Mouse (Mus musculus) heart, embryonic 16.5 days (tissue): Measurements from ENCODE around the gene Tex26. TPM values are rescaled to one million over a fixed set of nuclear protein-coding genes. Genes with fewer than 3 reads are reported as not detected.
A peak's percentile ranks its signal among the peaks of the same experiment; 100 is the strongest.

Source experiments
- ATAC-seq: fragments of 200-750 bp; cut with Nextera tagmentation; replicated peaks from 2 replicates; pipeline ENCODE4 v1.8.0; 2017; ENCODE audit warnings: moderate number of reproducible peaks; ENCODE audit not compliant: insufficient read depth, low FRiP score; ENCODE audit errors: extremely low read depth
- H3K27ac ChIP-seq: fragments of 300-500 bp; sonication (generic); 2 replicates; pipeline ENCODE4 v1.5.1; 2014; ENCODE audit warnings: mild to moderate bottlenecking, low read length, control low read depth, moderate library complexity
- H3K27me3 ChIP-seq: fragments of 300-500 bp; sonication (generic); 2 replicates; pipeline ENCODE4 v1.6.1; 2014; ENCODE audit warnings: low read length, mixed read lengths; ENCODE audit not compliant: control insufficient read depth, insufficient read depth
- H3K36me3 ChIP-seq: fragments of 300-500 bp; sonication (generic); 2 replicates; pipeline ENCODE4 v1.6.1; 2014; ENCODE audit not compliant: control insufficient read depth, insufficient read depth
- H3K4me1 ChIP-seq: fragments of 300-500 bp; sonication (generic); 2 replicates; pipeline ENCODE4 v1.6.1; 2014; ENCODE audit warnings: low read length, mixed read lengths; ENCODE audit not compliant: control insufficient read depth, insufficient read depth
- H3K4me2 ChIP-seq: fragments of 300-500 bp; sonication (generic); 2 replicates; pipeline ENCODE4 v1.6.1; 2014; ENCODE audit warnings: low read depth, mild to moderate bottlenecking, control low read depth, low read length
- H3K4me3 ChIP-seq: fragments of 300-500 bp; sonication (generic); 2 replicates; pipeline ENCODE4 v1.5.1; 2014; ENCODE audit warnings: mild to moderate bottlenecking, control low read depth, low read length
- H3K9ac ChIP-seq: fragments of 300-500 bp; sonication (generic); 2 replicates; pipeline ENCODE4 v1.6.1; 2014; ENCODE audit warnings: low read length, control low read depth
- H3K9me3 ChIP-seq: fragments of 300-500 bp; sonication (generic); replicated peaks from 2 replicates; pipeline ENCODE4 v1.6.1; 2016; ENCODE audit warnings: low read length; ENCODE audit not compliant: control insufficient read depth
- WGBS: fragments of 180-500 bp; shearing (Covaris S2); extraction: QIAGEN DNeasy Blood & Tissue Kit; methylation state at CpG from one replicate; pipeline ENCODE4 v1.1.7; 2014; 5-methylcytosine and 5-hydroxymethylcytosine counted together
- polyA plus RNA-seq: library from polyadenylated mRNA; unstranded; fragments of >200 nt; fragmentation: Nextera tagmentation; extraction: Ambion mirVana; gene quantifications from 2 replicates; pipeline ENCODE4 v1.2.1, GENCODE M21; 2015

Tex26 gene
- polyA plus RNA-seq, 1 experiment from 2014 or later: 0.28 TPM

GRCm38 (mm10) chr5:149409502-149409901, 30.0 kb upstream of the Tex26 start:
- WGBS: 87% methylated on average over 3 of the region's 3 CpGs
- Histone ChIP-seq H3K27ac (no peak overlapping the region), H3K9me3 (peaks cover 5% of the 10 kb centered on the region), H3K36me3 (no peaks in the 10 kb centered on the region; the same call in 1 of the 2 replicates), H3K27me3 (peaks cover 9% of the 10 kb centered on the region; the same call in 1 of the 2 replicates), H3K4me1 (peaks cover 9% of the 10 kb centered on the region), H3K9ac (no peak overlapping the region), H3K4me2 (no peak overlapping the region), H3K4me3 (no peak overlapping the region)
- no peak for ATAC-seq

- WGBS: 4% methylated on average over 38 of the region's 38 CpGs
- peak within 1 kb of the TSS; percentile 34 for H3K9ac ChIP-seq
- H3K36me3 ChIP-seq: no peaks in the 10 kb centered on the region
- H3K4me1 ChIP-seq: peaks cover 9% of the 10 kb centered on the region
- H3K4me2 ChIP-seq: peak within 1 kb of the TSS; percentile 65
- H3K4me3 ChIP-seq: peak within 1 kb of the TSS; percentile 44
- peaks cover 2% of the 10 kb centered on the region; the same call in 1 of the 2 replicates for H3K9me3 ChIP-seq
- H3K27me3 ChIP-seq: peaks cover 9% of the 10 kb centered on the region; the same call in 1 of the 2 replicates
- H3K27ac ChIP-seq: no peak within 1 kb of the TSS
- peak; percentile 71 for ATAC-seq
Observed at GRCm38 (mm10) chr5:149411509-149412193, 27.8 kb upstream of the Tex26 start, which contains the start of gene Medag. TSS of gene Medag (plus strand) at chr5:149411749.

GRCm38 (mm10) chr5:149412194-149412575, 27.3 kb upstream of the Tex26 start:
- no peaks in the 10 kb centered on the region for H3K36me3 ChIP-seq
- H3K9ac ChIP-seq: peak overlapping the region; percentile 34
- H3K27me3 ChIP-seq: peaks cover 9% of the 10 kb centered on the region; the same call in 1 of the 2 replicates
- peaks cover 9% of the 10 kb centered on the region for H3K4me1 ChIP-seq
- 35% methylated on average over 11 of the region's 11 CpGs for WGBS
- peak overlapping the region; percentile 65 for H3K4me2 ChIP-seq
- peaks cover 2% of the 10 kb centered on the region; the same call in 1 of the 2 replicates for H3K9me3 ChIP-seq
- peak overlapping the region; percentile 44 for H3K4me3 ChIP-seq
- ATAC-seq: no peak
- H3K27ac ChIP-seq: no peak overlapping the region

GRCm38 (mm10) chr5:149412671-149413070, 26.8 kb upstream of the Tex26 start:
- 84% methylated on average over 10 of the region's 10 CpGs for WGBS
- H3K4me3 ChIP-seq: no peak overlapping the region
- peak overlapping the region; percentile 4; the same call in 1 of the 2 replicates for H3K4me2 ChIP-seq

GRCm38 (mm10) chr5:149414369-149415167, 24.9 kb upstream of the Tex26 start:
- Histone ChIP-seq H3K36me3 (no peaks in the 10 kb centered on the region), H3K9ac (no peak overlapping the region), H3K9me3 (peaks cover 4% of the 10 kb centered on the region; the same call in 1 of the 2 replicates), H3K4me2 (no peak overlapping the region), H3K4me3 (no peak overlapping the region), H3K27ac (no peak overlapping the region), H3K4me1 (peaks cover 9% of the 10 kb centered on the region), H3K27me3 (peaks cover 9% of the 10 kb centered on the region; the same call in 1 of the 2 replicates)
- WGBS: 73% methylated on average over 9 of the region's 9 CpGs
- ATAC-seq: no peak

More at GRCm38 (mm10) chr5:149412671-149413070, 26.8 kb upstream of the Tex26 start:
- Histone ChIP-seq H3K9ac (no peak overlapping the region), H3K27me3 (peaks cover 9% of the 10 kb centered on the region; the same call in 1 of the 2 replicates), H3K36me3 (no peaks in the 10 kb centered on the region), H3K27ac (no peak overlapping the region), H3K4me1 (peaks cover 9% of the 10 kb centered on the region), H3K9me3 (peaks cover 1% of the 10 kb centered on the region; the same call in 1 of the 2 replicates)
- ATAC-seq: no peak

- peaks cover 4% of the 10 kb centered on the region; the same call in 1 of the 2 replicates for H3K9me3 ChIP-seq
- H3K27ac ChIP-seq: no peak overlapping the region
- no peaks in the 10 kb centered on the region for H3K4me1 ChIP-seq
- no peak overlapping the region for H3K4me3 ChIP-seq
- 0 out of 2 replicates have a peak, but pooled peaks cover 4% of the 10 kb centered on the region for H3K27me3 ChIP-seq
- no peaks in the 10 kb centered on the region for H3K36me3 ChIP-seq
- H3K4me2 ChIP-seq: no peak overlapping the region
- no peak for ATAC-seq
- WGBS: 96% methylated on average over 4 of the region's 4 CpGs
- H3K9ac ChIP-seq: no peak overlapping the region
Observed at GRCm38 (mm10) chr5:149417381-149417780, 22.1 kb upstream of the Tex26 start.

GRCm38 (mm10) chr5:149426525-149426924, 12.9 kb upstream of the Tex26 start:
- no peak overlapping the region for H3K4me2 ChIP-seq
- no peaks in the 10 kb centered on the region; the same call in 1 of the 2 replicates for H3K9me3 ChIP-seq
- no peak for ATAC-seq
- no peaks in the 10 kb centered on the region for H3K27me3 ChIP-seq
- WGBS: 83% methylated on average over 3 of the region's 3 CpGs
- peaks cover 12% of the 10 kb centered on the region for H3K4me1 ChIP-seq
- H3K36me3 ChIP-seq: no peaks in the 10 kb centered on the region
- H3K9ac ChIP-seq: no peak overlapping the region
- H3K27ac ChIP-seq: no peak overlapping the region
- H3K4me3 ChIP-seq: no peak overlapping the region

GRCm38 (mm10) chr5:149427277-149428060, 12.0 kb upstream of the Tex26 start:
- no peak overlapping the region for H3K9ac ChIP-seq
- H3K4me3 ChIP-seq: no peak overlapping the region
- no peaks in the 10 kb centered on the region for H3K27me3 ChIP-seq
- H3K36me3 ChIP-seq: no peaks in the 10 kb centered on the region
- peaks cover 12% of the 10 kb centered on the region for H3K4me1 ChIP-seq
- 92% methylated on average over 8 of the region's 8 CpGs for WGBS
- no peaks in the 10 kb centered on the region; the same call in 1 of the 2 replicates for H3K9me3 ChIP-seq
- ATAC-seq: no peak
- H3K4me2 ChIP-seq: no peak overlapping the region
- H3K27ac ChIP-seq: peak overlapping the region; percentile 5; the same call in 1 of the 2 replicates
